Mouse (Mus musculus) ES-E14 (cell line): Measurements from ENCODE around the gene Gm21983. TPM values are rescaled to one million over a fixed set of nuclear protein-coding genes. Genes with fewer than 3 reads are reported as not detected.

Experiments
- DNase-seq: peaks from one replicate; pipeline ENCODE4 v3.0.0-alpha.2; 2013; ENCODE audit warnings: low read depth, low spot score
- H3K27ac ChIP-seq: 2 replicates; pipeline ENCODE4 v1.5.1; 2012; ENCODE audit warnings: low read depth, mild to moderate bottlenecking, low read length, moderate library complexity, mixed read lengths; ENCODE audit not compliant: poor library complexity, insufficient read depth, severe bottlenecking
- H3K36me3 ChIP-seq: 2 replicates; pipeline ENCODE4 v1.6.1; 2012; ENCODE audit warnings: mild to moderate bottlenecking, low read length, moderate library complexity, mixed read lengths; ENCODE audit not compliant: control insufficient read depth, poor library complexity, insufficient read depth, severe bottlenecking
- H3K4me1 ChIP-seq, 2 experiments: fragments of 150-350 bp in 1 of 2; sonication (generic) in 1 of 2; 2 replicates each; pipeline ENCODE4 v1.6.1; 2012; ENCODE audit warnings: low read length in 2 of 2, mild to moderate bottlenecking in 1 of 2, mixed read lengths in 1 of 2; ENCODE audit not compliant: control insufficient read depth in 2 of 2, insufficient read depth in 2 of 2, poor library complexity in 1 of 2
- H3K4me3 ChIP-seq, 2 experiments: fragments of 150-350 bp in 1 of 2; sonication (generic) in 1 of 2; 2 replicates each; pipeline ENCODE4 v1.5.1; 2012; ENCODE audit warnings: low read length in 2 of 2, low read depth in 1 of 2, mild to moderate bottlenecking in 1 of 2, mixed read lengths in 1 of 2; ENCODE audit not compliant: insufficient read depth in 1 of 2, poor library complexity in 1 of 2, severe bottlenecking in 1 of 2
- H3K9ac ChIP-seq: 2 replicates; pipeline ENCODE4 v1.6.1; 2012; ENCODE audit warnings: low read depth, mild to moderate bottlenecking, low read length, mixed read lengths; ENCODE audit not compliant: poor library complexity, insufficient read depth, severe bottlenecking
- H3K9me3 ChIP-seq: fragments of 150-350 bp; sonication (generic); 2 replicates; pipeline ENCODE4 v1.6.1; 2012; ENCODE audit warnings: low read depth, mild to moderate bottlenecking, low read length; ENCODE audit not compliant: control insufficient read depth, insufficient read depth
- CHD2 ChIP-seq: IDR thresholded peaks from 2 replicates; pipeline ENCODE4 v1.6.1; 2014; ENCODE audit warnings: mild to moderate bottlenecking, low read depth, low read length, inconsistent platforms
- HCFC1 ChIP-seq: IDR thresholded peaks from 2 replicates; pipeline ENCODE4 v1.6.1; 2012; ENCODE audit warnings: low read length, inconsistent platforms, borderline replicate concordance; ENCODE audit not compliant: insufficient read depth
- MAFK ChIP-seq: IDR thresholded peaks from 2 replicates; pipeline ENCODE4 v1.6.1; 2014; ENCODE audit warnings: mild to moderate bottlenecking, low read depth, low read length, inconsistent platforms; ENCODE audit not compliant: insufficient read depth
- ZC3H11A ChIP-seq: IDR thresholded peaks from 2 replicates; pipeline ENCODE4 v1.6.1; 2012; ENCODE audit warnings: low read depth, mild to moderate bottlenecking, inconsistent platforms, low read length, borderline replicate concordance
- ZNF384 ChIP-seq: IDR thresholded peaks from 2 replicates; pipeline ENCODE4 v1.6.1; 2012; ENCODE audit warnings: low read depth, low read length, inconsistent platforms
- in situ Hi-C, 2 experiments: fragments of 600-800 bp; cut with MboI; formaldehyde crosslinking; loops; one replicate each; pipeline ENCODE4 v1.15.1; 2025; ENCODE audit warnings: low sequenced_read_pairs in 2 of 2, inconsistent platforms in 1 of 2; ENCODE audit not compliant: unreplicated experiment in 2 of 2
- total RNA-seq: library from RNA; depleted of rRNA; stranded (reverse); fragments of 300-350 nt; gene quantifications from 2 replicates; pipeline ENCODE4 v1.2.3, GENCODE M21; 2012; rRNA removed

The Gm21983 gene
- total RNA-seq: 1.3 TPM in 1 of 2 replicates, not detected in the other

DNA sequence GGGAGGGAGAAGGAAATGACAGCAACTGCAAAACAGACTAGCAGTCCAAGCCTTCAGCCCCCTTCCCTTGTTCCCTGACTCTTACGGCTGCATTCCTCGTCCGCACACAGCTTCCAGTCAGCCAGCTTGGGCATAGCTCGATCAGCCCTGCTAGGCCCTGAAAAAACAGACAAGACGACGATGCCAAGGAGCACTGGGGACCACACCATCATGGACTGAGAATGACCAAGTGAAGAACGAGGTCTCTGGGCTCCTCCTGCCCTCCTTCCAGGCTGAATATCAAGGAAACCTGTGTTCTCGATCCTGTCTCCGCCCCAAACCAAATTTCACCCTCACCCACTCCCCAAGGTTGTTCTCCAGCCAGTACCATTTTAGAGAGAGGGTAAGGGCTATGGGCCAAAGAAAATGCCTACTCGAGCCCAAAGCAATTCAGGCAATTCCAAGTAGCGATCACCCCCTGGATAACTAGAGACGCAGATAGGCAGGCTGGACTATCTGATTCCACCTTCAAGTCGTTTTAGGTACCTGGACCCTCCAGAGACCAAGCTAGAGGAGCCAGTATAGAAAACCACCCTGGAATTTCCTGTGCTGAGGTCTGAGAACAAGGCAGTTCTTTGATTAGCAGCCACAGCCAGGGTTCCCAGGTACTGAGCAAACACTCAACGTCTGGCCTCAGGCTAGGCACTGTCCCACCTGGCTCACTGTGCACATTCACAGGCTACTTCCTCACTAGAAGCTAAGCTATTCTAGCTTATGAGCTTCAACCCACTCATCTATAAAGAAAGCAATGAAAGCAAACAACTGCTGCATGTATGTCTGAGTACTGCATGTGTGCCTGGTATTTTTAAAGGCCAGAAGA, at the start of gene Gm21983, which contains the start of gene Mia:
Gene Gm21983, minus strand, starts transcription at position 250 of the 859 bp plus-strand sequence.
Gene Mia, minus strand, starts transcription at position 321 of the 859 bp plus-strand sequence.
- DNase-seq: no peak
- in situ Hi-C loops: no loop called here
- Histone ChIP-seq H3K9me3 (no peaks in the 10 kb centered on the region), H3K36me3 (peaks cover 16% of the 10 kb centered on the region), H3K4me1 (peaks cover 8 to 17% of the 10 kb centered on the region in 2 experiments), H3K27ac (peak within 1 kb of the TSS; percentile 83), H3K9ac (peak within 1 kb of the TSS; percentile 74; the same call in 1 of the 2 replicates), H3K4me3 (peak within 1 kb of the TSS; percentile 56 to 83)
- no peak for TF ChIP-seq CHD2
- no peak for TF ChIP-seq ZC3H11A
- TF ChIP-seq HCFC1: no peak
- no peak for TF ChIP-seq ZNF384
- TF ChIP-seq MAFK: no peak

GRCm38 (mm10) chr7:27228865-27229264, 48.0 kb upstream of the Gm21983 start:
- Histone ChIP-seq H3K36me3 (no peaks in the 10 kb centered on the region; the same call in 1 of the 2 replicates), H3K27ac (peak overlapping the region; percentile 22; the same call in 1 of the 2 replicates), H3K4me1 (peaks cover 6 to 33% of the 10 kb centered on the region in 2 experiments; a peak in 3 of 4 replicates), H3K9me3 (no peaks in the 10 kb centered on the region), H3K4me3 (peak overlapping the region; percentile 82 to 89), H3K9ac (peak overlapping the region; percentile 77)
- in situ Hi-C loops: no loop called here
- no peak for DNase-seq
- TF ChIP-seq ZNF384: no peak
- no peak for TF ChIP-seq ZC3H11A
- no peak for TF ChIP-seq CHD2
- TF ChIP-seq HCFC1: no peak

GRCm38 (mm10) chr7:27228281-27228821, 47.5 kb upstream of the Gm21983 start, which contains the start of gene Itpkc:
Gene Itpkc (minus strand): TSS chr7:27228661.
- DNase-seq: peak; percentile 92
- TF ChIP-seq HCFC1 (peak; percentile 66; the same call in 1 of the 2 replicates), CHD2 (no peak)
- Histone ChIP-seq H3K4me1 (peaks cover 6 to 28% of the 10 kb centered on the region in 2 experiments; a peak in 3 of 4 replicates), H3K4me3 (peak within 1 kb of the TSS; percentile 82 to 89), H3K36me3 (no peaks in the 10 kb centered on the region; the same call in 1 of the 2 replicates), H3K9ac (peak within 1 kb of the TSS; percentile 83), H3K9me3 (no peaks in the 10 kb centered on the region), H3K27ac (peak within 1 kb of the TSS; percentile 22)
- in situ Hi-C loops: no loop called here

- peak overlapping the region; percentile 83 for H3K9ac ChIP-seq
- peaks cover 7 to 31% of the 10 kb centered on the region in 2 experiments; a peak in 2 of 4 replicates for H3K4me1 ChIP-seq
- TF ChIP-seq ZNF384 (no peak), ZC3H11A (no peak), HCFC1 (no peak), MAFK (no peak), CHD2 (no peak)
- no peaks in the 10 kb centered on the region for H3K9me3 ChIP-seq
- no peaks in the 10 kb centered on the region; the same call in 1 of the 2 replicates for H3K36me3 ChIP-seq
- no peak overlapping the region for H3K27ac ChIP-seq
- peak overlapping the region; percentile 82 to 89 for H3K4me3 ChIP-seq
- in situ Hi-C loops: no loop called here
- DNase-seq: no peak
Observed at GRCm38 (mm10) chr7:27227676-27228075, 46.8 kb upstream of the Gm21983 start.
